Mouse (Mus musculus) lung, embryonic 16.5 days (tissue): ENCODE data around the gene Trim17. TPM values are rescaled to one million over a fixed set of nuclear protein-coding genes. Genes with fewer than 3 reads are reported as not detected.
"Not testable (repeated sequence)": the region's sequence is repeated elsewhere in the genome, so short reads cannot be mapped to it uniquely, and the experiment has no call there.

ENCODE experiments used
- ATAC-seq: fragments of 200-750 bp; cut with Nextera tagmentation; 2 replicates; pipeline ENCODE4 v1.8.0; 2017; ENCODE audit warnings: low read depth, mild to moderate bottlenecking, moderate library complexity
- H3K27ac ChIP-seq: fragments of 300-500 bp; sonication (generic); 2 replicates; pipeline ENCODE4 v1.5.1; 2014; ENCODE audit warnings: mild to moderate bottlenecking, control low read depth, low read length
- H3K27me3 ChIP-seq: fragments of 300-500 bp; sonication (generic); 2 replicates; pipeline ENCODE4 v1.6.1; 2014; ENCODE audit warnings: low read depth, low read length, mixed read lengths; ENCODE audit not compliant: control insufficient read depth, insufficient read depth
- H3K36me3 ChIP-seq: fragments of 300-500 bp; sonication (generic); 2 replicates; pipeline ENCODE4 v1.6.1; 2014; ENCODE audit warnings: low read length; ENCODE audit not compliant: control insufficient read depth, insufficient read depth
- H3K4me1 ChIP-seq: fragments of 300-500 bp; sonication (generic); replicated peaks from 2 replicates; pipeline ENCODE4 v1.6.1; 2014; ENCODE audit warnings: low read length, mixed read lengths; ENCODE audit not compliant: control insufficient read depth, insufficient read depth
- H3K4me2 ChIP-seq: fragments of 300-500 bp; sonication (generic); 2 replicates; pipeline ENCODE4 v1.6.1; 2014; ENCODE audit warnings: low read depth, low read length, control low read depth
- H3K4me3 ChIP-seq: fragments of 300-500 bp; sonication (generic); 2 replicates; pipeline ENCODE4 v1.5.1; 2014; ENCODE audit warnings: mild to moderate bottlenecking, low read length, control low read depth
- H3K9ac ChIP-seq: fragments of 300-500 bp; sonication (generic); 2 replicates; pipeline ENCODE4 v1.6.1; 2014; ENCODE audit warnings: low read length, control low read depth
- H3K9me3 ChIP-seq: fragments of 300-500 bp; sonication (generic); 2 replicates; pipeline ENCODE4 v1.6.1; 2016; ENCODE audit warnings: low read length; ENCODE audit not compliant: control insufficient read depth
- WGBS: fragments of 180-500 bp; shearing (Covaris S2); extraction: QIAGEN DNeasy Blood & Tissue Kit; methylation state at CpG from one replicate; pipeline ENCODE4 v1.1.7; 2014; 5-methylcytosine and 5-hydroxymethylcytosine counted together
- polyA plus RNA-seq: library from polyadenylated mRNA; unstranded; fragments of >200 nt; fragmentation: Nextera tagmentation; extraction: Ambion mirVana; gene quantifications from 2 replicates; pipeline ENCODE4 v1.2.1, GENCODE M21; 2015

The Trim17 gene
- polyA plus RNA-seq, 1 experiment from 2014 or later = 0.41 TPM

DNA sequence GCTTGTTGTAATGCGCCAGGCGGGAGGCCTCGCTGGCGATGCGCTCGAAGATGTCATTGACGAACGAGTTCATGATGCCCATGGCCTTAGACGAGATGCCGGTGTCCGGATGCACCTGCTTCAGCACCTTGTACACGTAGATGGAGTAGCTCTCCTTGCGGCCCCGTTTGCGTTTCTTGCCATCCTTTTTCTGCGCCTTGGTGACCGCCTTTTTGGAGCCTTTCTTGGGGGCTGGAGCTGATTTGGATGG is 390 bp upstream of the Trim17 start:
- peak overlapping the region; percentile 85 for H3K4me3 ChIP-seq
- H3K4me1 ChIP-seq = peaks cover 19% of the 10 kb centered on the region
- H3K36me3 ChIP-seq, H3K9me3 ChIP-seq, ATAC-seq: not testable (repeated sequence)
- H3K27me3 ChIP-seq = peaks cover 16% of the 10 kb centered on the region
- WGBS = 1% methylated on average over 14 of the region's 17 CpGs
- H3K27ac ChIP-seq = peak overlapping the region; percentile 99
- peak overlapping the region; percentile 75 for H3K9ac ChIP-seq
- peak overlapping the region; percentile 62 for H3K4me2 ChIP-seq

DNA sequence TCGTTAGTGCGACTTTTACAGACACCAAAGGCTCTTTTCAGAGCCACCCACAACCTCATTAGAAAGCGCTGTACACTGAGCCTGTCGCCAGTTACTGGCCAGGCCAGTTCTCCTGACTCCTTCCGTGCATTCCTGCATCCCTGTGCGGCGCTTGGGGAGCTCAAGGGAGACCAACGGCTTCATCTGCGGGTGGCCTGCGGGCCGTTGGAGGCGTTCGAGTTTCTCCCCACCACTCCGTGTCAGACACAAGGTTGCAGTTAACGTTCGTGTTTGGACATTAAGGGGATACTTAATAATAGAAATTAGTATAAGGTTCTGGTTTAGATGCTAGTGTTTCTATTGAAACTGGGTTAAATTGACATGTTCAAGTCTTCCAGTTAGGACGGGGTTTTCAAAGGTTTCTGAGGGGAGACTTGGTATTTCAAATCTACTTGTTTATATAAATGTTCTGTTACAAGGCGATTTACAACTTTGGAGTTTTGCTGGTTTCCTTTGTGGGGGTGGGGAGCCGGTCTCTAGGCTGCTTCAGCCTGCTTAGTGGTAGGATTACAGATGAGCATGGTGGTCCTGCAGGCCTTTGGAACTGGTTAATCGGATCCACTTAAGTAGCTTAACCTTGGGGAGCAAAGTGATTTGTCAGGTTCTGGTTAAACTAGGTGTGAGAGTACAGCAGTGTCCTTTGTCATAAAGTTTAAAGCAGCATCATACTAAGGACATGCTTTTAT is 820 bp downstream of the Trim17 start:
- peak overlapping the region; percentile 95 for H3K9ac ChIP-seq
- no peak; the same call in 1 of the 2 replicates for ATAC-seq

DNA sequence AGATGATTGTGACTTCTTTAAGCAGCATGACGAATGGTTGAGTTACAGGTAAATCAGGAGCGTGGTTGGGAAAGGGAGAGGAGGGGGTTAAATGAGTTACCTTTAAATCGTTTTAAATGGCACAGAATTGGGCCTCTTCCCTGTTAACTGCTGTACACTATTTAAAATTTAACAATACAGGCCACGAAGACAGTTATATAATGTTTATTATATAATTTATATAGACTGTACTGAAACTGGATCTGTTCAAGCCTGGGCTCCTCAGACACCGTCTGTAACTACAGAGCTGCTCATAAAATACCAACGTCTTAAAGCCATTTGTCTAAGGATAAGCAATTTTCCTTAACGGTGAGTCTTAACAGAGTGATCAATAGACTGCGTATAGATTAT is 1.4 kb downstream of the Trim17 start:
- 0 out of 2 replicates have a peak, but pooled peaks cover 2% of the 10 kb centered on the region for H3K36me3 ChIP-seq
- no peaks in the 10 kb centered on the region for H3K9me3 ChIP-seq
- peak overlapping the region; percentile 85 for H3K4me3 ChIP-seq
- H3K9ac ChIP-seq = peak overlapping the region; percentile 95
- H3K27ac ChIP-seq = peak overlapping the region; percentile 99
- H3K4me1 ChIP-seq = peaks cover 28% of the 10 kb centered on the region
- 19% methylated on average over 8 of the region's 8 CpGs for WGBS
- H3K4me2 ChIP-seq = peak overlapping the region; percentile 90
- ATAC-seq = no peak
- peaks cover 8% of the 10 kb centered on the region for H3K27me3 ChIP-seq

More for the DNA sequence above, 820 bp downstream of the Trim17 start:
- Histone ChIP-seq H3K9me3 (no peaks in the 10 kb centered on the region), H3K4me3 (peak overlapping the region; percentile 85), H3K27me3 (peaks cover 10% of the 10 kb centered on the region), H3K4me1 (peaks cover 27% of the 10 kb centered on the region), H3K4me2 (peak overlapping the region; percentile 90), H3K27ac (peak overlapping the region; percentile 99), H3K36me3 (0 out of 2 replicates have a peak, but pooled peaks cover 2% of the 10 kb centered on the region)
- 0% methylated on average over 20 of the region's 20 CpGs for WGBS

DNA sequence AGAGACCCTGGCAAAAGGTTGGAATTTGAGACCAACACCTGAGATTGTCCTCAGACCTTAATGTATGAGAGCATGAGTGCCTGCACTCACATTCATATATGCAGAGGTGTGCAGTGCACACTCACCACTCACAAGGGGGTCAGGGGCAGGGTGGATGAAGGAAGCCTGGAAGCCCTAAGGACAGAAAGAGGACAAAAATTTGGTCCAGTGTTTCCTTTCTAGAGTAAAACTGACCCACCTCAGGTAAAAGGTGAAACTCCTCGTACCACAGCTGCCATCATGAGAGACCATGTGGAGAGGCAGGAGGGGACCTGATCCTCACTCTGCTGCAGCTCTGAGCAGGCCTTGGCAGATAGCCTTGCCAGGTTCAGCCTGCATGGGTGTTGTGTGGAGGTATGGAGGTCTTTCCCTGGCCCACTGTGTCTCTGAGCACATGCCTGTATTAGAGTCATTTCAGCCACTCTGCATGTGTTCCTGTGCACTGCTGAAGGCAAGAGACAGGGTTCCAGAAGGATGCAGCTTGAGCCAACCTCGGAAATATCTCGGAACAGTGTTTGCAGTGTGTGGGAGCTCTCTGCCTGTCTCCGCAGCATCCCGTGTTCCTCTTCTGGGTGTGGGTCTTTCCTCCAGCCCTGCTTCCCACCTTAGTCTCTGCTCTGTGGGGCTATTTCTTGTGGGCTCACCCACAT is 2.9 kb downstream of the Trim17 start:
- H3K27ac ChIP-seq = no peak overlapping the region
- H3K4me2 ChIP-seq = peak overlapping the region; percentile 90; the same call in 1 of the 2 replicates
- WGBS = 80% methylated on average over 5 of the region's 5 CpGs
- H3K36me3 ChIP-seq = 0 out of 2 replicates have a peak, but pooled peaks cover 2% of the 10 kb centered on the region
- H3K9me3 ChIP-seq = peaks cover 8% of the 10 kb centered on the region
- ATAC-seq = no peak
- peak overlapping the region; percentile 95; the same call in 1 of the 2 replicates for H3K9ac ChIP-seq
- H3K4me3 ChIP-seq = peak overlapping the region; percentile 85
- peaks cover 10% of the 10 kb centered on the region; the same call in 1 of the 2 replicates for H3K27me3 ChIP-seq
- peaks cover 28% of the 10 kb centered on the region for H3K4me1 ChIP-seq

DNA sequence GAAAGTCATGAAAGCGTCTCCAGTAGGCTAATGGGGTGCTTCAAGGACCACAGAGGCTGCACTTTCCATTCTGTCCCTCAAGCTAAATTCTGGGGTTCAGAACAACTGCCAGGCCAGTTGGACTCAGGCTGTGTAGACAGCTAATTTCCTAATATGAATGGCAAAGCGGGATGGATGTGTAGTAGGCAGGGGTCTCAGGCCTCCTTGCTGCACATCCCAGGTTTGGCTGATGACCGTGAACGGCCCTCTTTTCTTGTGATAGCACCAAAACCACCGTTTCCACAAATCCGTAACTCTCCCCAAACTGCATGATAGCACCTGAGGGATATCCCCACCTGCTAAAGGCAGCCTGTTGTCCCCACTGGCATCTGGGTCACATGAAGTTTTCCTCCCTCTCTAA is 4.1 kb downstream of the Trim17 start:
- no peak overlapping the region for H3K4me3 ChIP-seq
- WGBS = 88% methylated on average over 6 of the region's 6 CpGs
- no peak for ATAC-seq

DNA sequence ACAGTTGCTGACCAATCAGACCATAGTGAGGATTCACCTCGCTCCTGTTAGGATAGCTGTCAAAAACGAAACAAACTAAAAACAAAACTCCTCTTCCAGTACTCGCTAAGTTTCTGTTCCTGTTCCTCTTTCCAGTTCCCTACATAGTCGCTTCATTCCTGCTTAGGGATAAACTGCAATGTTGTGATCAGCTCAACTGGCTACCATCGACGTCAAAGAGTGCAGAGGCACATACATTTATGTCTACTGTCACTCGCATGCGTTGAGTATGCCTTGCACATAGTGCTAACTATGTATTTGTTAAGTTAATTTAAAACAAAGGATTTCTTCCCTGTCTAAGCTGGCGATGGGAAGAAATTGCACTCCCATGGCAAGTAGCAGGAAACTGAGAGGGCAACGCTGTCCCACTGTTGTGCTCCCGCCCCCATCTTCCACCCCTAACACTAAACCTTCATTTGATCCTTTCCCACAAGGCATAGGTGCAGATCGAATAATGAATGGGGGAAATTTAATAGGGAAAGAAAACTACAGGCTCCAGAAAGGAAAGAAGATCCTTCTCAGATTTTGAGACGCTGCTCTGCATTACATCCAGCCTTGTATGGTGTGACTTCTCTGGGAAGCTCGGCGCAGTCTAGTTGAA is 4.8 kb downstream of the Trim17 start:
- Histone ChIP-seq H3K36me3 (0 out of 2 replicates have a peak, but pooled peaks cover 2% of the 10 kb centered on the region), H3K9ac (peak overlapping the region; percentile 64), H3K4me3 (peak overlapping the region; percentile 64), H3K4me1 (peaks cover 28% of the 10 kb centered on the region), H3K27ac (no peak overlapping the region), H3K4me2 (peak overlapping the region; percentile 92), H3K27me3 (peaks cover 11% of the 10 kb centered on the region; the same call in 1 of the 2 replicates), H3K9me3 (peaks cover 8% of the 10 kb centered on the region)
- no peak for ATAC-seq
- 32% methylated on average over 15 of the region's 15 CpGs for WGBS

More for the DNA sequence above, 4.1 kb downstream of the Trim17 start:
- H3K4me2 ChIP-seq = no peak overlapping the region
- H3K4me1 ChIP-seq = peaks cover 28% of the 10 kb centered on the region
- no peak overlapping the region for H3K9ac ChIP-seq
- 0 out of 2 replicates have a peak, but pooled peaks cover 2% of the 10 kb centered on the region for H3K36me3 ChIP-seq
- H3K9me3 ChIP-seq = peaks cover 8% of the 10 kb centered on the region
- H3K27me3 ChIP-seq = peaks cover 10% of the 10 kb centered on the region; the same call in 1 of the 2 replicates
- no peak overlapping the region for H3K27ac ChIP-seq

DNA sequence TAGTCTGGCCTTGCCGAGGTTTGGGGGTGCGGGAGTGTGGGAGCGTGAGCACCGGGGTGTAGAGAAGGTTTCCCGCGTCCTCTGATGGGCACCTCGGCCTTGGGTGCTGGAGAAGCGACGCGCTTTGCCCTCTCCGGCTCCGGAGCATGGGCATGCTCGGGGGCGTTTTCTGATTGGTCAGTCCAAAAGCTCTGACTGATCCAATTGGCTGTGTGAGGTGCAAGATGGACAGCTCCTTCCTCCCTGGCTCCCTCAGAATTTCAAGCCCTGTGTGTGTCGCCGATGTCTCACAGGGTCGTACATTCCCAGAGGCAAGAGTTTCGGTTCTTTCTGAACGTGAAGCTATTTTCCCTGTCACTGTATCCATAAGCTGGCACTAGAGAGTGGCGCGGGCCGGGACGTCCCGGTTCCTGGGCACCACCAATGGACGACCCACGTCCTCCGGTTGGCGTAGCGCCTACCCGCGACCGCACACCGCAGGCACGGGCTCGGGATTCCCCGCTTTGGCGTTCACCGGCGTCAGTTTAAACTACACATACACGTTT is 5.5 kb downstream of the Trim17 start:
- Histone ChIP-seq H3K27me3 (peaks cover 13% of the 10 kb centered on the region; the same call in 1 of the 2 replicates), H3K9ac (peak overlapping the region; percentile 64), H3K9me3 (peaks cover 8% of the 10 kb centered on the region), H3K27ac (no peak overlapping the region; the same call in 1 of the 2 replicates), H3K4me3 (peak overlapping the region; percentile 64), H3K4me1 (peaks cover 28% of the 10 kb centered on the region), H3K4me2 (peak overlapping the region; percentile 92), H3K36me3 (0 out of 2 replicates have a peak, but pooled peaks cover 2% of the 10 kb centered on the region)
- WGBS = 3% methylated on average over 40 of the region's 40 CpGs
- ATAC-seq = peak; percentile 84

DNA sequence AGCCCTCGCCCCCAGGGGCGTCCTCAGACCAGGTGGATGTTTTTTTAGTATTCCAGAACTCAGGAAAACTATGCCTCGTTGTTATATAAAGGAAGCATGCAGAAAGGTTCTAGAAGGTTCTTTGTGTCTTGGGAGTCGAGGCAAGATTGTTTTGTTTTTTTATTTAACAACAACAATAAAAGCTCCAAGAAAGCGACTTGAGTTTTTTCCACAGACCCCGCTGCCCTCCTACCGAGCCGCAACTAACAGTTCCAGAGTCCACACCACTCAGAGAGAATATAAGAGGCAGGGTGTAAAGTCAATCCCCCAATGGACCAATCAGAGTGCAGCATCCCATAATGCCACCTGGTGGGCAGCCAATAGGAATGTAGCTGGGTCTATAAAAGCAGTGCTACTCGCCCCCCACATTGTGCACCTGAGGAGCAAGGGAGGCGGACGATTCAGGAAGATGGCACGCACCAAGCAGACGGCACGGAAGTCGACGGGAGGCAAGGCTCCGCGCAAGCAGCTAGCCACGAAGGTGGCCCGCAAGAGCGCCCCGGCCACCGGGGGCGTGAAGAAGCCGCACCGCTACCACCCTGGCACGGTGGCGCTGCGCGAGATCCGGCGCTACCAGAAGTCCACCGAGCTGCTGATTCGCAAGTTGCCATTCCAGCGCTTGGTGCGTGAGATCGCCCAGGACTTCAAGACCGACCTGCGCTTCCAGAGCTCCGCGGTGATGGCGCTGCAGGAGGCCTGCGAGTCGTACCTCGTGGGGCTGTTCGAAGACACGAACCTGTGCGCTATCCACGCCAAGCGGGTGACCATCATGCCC is 7.1 kb downstream of the Trim17 start:
- H3K9me3 ChIP-seq = peaks cover 8% of the 10 kb centered on the region
- H3K4me3 ChIP-seq = no peak overlapping the region
- ATAC-seq = no peak
- H3K9ac ChIP-seq = no peak overlapping the region
- 54% methylated on average over 50 of the region's 50 CpGs for WGBS
- peaks cover 13% of the 10 kb centered on the region; the same call in 1 of the 2 replicates for H3K27me3 ChIP-seq
- no peak overlapping the region for H3K27ac ChIP-seq
- no peak overlapping the region for H3K4me2 ChIP-seq
- H3K36me3 ChIP-seq = 0 out of 2 replicates have a peak, but pooled peaks cover 2% of the 10 kb centered on the region
- H3K4me1 ChIP-seq = peaks cover 19% of the 10 kb centered on the region
